Mouse (Mus musculus): ENCODE data around the gene Pet117.
"Not testable (repeated sequence)": the region's sequence is repeated elsewhere in the genome, so short reads cannot be mapped to it uniquely, and the experiment has no call there.

Gene Pet117

DNA sequence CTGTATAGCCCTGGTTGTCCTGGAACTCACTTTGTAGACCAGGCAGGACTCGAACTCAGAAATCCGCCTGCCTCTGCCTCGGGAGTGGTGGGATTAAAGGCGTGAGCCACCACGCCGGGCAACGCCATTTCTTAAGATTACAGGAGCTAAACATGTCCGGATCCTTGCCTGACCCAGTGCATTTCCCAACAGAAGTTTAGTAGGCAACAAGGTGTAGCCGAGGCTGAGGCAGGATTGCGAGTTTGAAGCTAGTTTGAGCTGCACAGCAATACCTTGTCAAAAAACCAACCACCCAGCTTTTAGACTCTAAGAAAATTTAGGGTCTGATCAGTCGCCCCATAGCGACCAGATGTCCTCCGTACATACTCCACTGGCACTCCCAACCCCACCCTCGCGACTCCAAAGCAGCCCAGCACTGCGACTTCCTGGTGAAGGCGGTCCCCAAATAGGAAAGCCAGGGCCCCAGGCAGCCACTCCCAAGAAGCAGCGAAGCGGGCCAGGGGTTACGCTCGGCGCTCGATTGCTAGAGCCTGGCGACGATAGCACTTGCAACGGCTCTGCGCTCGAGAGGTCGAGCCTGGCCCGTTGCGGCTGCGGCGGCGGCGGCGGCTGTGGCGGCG lies at the start of gene Pet117, which contains the start of gene Kat14:
Gene Pet117 (plus strand): TSS at position 597 of the 620 bp plus-strand sequence.
Gene Kat14 (plus strand): TSS at position 584 of the 620 bp plus-strand sequence.
- peak; percentile 96 to 97 for DNase-seq

DNA sequence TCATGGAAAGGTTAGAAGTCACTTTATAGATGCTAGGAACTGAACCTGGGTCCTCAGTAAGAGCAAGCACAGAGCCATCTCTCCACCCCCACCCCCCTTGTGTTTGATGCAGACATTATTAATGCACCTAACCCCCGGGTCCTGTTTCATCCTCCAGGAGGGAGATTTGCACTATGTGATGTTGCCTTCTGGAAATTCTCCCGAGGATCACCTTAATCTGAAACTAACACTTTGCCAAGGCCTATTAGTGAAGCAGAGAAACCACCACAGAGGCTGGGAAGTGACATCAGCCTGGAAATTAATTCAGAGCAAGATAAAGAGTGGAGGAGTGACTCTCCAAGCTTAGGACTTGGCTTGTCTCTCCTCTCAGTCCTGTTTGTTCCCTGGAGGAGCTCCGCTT lies 44.6 kb upstream of the Pet117 start:
- DNase-seq: no peak

DNA sequence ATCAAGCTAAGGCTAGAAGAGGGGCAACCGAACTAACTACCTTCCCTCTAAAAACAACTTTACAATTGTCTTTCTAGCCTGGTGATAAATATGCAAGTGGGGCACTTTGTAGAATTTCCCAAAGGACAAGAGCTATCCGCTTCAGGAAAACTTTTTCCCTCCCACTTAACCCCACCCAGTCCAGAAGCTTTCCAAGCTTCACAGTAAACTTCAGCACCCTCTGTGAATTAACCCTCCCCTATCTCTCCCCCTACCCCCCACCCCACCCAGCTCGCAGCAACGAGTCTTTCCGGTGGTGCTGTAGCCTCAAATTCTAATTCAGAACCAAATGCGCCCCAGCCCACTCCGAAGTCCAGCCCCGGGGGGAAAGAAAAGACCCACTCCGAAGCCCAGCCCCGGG lies 39.3 kb upstream of the Pet117 start:
- DNase-seq: no peak

DNA sequence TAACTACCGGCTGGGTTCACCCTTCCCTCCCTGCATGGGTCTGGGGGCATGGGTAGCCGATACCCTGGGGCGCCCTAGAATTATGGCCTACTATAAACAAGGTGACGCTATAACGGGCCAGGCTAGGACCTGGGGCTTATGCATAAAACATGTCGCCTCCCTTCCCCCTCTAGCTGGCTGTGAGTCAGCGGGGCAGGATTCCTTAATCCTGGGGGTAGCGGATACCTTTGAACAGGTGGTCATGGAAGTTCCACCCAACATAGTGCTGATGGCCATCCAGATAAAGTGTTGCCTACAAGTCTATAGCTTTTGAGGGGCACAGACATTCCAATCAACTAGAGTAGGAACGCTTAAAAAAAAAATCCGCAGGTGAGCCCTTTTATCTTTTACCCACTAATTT lies 38.9 kb upstream of the Pet117 start:
- no peak for DNase-seq

DNA sequence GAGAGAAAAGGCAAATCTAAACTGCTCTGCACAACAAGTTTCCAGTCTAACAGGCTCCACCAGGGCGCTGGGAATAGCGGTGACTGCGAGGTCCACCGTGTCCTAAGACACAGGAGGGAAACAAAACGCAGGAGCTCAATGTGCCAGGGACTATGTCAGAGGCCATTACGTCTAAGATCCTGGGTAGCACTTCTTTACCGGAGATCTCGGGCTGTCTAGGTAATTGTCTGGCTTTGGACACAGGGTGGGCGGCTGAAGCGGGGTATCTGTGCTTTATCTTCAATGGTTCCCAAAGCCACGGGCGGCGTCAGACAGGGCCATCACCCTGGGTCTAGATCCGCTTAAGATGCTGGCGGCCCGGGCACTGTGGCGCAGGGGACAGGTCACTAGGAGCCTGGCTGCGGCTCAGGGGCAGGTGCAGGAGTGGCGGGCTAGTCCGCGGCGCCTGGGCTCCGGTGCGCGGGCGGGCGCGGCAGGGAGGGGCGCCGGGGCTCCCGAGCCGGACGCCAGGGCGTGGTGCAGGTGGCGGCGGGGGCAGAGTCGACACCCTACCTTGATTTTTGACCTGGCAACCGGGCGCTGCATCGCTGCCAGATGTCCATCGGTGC lies 38.3 kb upstream of the Pet117 start:
- DNase-seq: peak; percentile 22 to 36

DNA sequence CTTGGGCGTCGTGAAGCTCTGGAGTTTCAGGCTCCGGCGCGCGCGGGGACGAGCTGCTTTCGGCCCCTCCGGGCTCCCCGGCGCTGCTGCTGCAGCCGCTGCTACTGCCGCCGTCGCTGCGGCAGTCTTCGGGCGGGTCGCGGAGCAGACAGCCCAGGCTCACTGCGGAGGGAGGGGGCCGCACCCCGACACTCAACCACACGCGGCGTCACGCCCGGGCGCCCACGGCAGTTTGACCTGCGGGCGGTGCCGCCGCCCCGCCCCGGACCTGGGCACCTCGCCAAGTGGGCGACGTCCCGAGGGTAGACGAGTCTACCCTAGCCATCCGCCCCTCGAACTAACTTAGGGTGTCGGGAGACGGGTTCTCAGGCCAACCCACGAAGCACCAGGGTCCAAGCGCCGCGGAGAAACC lies 37.8 kb upstream of the Pet117 start:
- peak; percentile 32 to 52 for DNase-seq

DNA sequence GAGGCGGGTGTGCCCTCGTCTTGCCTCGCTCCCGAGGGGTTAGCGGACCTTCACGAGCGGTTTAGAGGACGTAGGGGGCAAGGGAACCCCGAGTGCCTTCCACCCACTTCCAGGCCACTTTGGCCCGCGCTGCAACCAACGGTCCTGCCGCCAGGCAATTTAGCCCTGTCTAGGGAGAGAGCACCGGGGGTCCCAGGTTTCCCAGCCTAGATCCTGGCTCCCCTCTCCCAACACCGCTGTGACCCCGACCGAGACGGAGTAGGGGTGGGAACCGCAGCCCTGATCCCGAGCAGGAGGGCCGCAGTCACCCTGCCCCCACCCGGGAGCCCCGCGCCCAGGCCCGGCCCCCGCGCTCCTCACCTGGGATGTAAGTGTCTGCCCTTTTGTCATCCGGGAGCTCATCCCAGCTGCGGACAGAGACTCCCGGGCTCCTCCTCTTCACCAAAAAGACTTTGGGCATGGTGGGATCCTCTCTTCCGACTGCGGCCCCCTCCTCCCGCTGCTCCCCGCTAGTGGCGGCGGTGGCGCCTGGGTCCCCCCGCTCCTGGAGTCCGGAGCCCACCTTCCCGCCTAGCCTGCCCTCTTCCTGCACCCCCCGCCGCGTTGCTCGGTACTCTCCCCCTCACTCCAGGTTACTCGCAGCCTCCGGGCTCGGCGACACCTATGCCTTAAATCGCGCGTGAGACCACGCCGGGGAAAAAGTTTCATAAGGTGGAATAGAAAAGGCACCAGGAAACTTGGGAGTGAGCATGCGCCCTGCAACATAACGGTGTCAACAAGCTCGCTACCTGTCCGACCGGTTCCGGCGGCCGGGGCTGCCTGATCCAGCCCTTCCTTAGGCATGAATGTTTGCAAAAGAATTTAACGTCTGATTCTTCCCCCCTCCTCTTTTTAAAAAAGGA lies 37.1 kb upstream of the Pet117 start, which contains the start of gene Ovol2:
Gene Ovol2 (minus strand): TSS at position 746 of the 902 bp plus-strand sequence.
- peak; percentile 84 to 90 for DNase-seq

DNA sequence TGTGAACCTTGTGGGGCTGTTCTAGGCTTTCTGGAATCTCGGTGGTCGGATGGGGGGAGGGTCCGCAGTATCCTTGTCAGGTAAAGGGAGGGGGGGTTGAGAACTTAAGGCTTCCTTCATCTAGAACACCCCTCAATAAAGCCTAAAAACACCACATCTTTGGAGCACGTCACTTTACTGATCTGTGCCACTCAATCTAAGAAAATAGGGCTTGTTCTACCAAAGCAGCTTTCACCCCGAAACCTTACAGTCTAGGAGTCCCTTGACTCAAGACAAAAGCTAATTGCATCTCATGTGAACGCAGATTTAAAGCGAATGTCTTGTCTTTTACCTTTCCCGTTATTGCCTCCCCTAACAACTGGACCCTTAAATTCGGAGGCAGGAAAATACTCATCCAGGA lies 36.3 kb upstream of the Pet117 start:
- DNase-seq: no peak

DNA sequence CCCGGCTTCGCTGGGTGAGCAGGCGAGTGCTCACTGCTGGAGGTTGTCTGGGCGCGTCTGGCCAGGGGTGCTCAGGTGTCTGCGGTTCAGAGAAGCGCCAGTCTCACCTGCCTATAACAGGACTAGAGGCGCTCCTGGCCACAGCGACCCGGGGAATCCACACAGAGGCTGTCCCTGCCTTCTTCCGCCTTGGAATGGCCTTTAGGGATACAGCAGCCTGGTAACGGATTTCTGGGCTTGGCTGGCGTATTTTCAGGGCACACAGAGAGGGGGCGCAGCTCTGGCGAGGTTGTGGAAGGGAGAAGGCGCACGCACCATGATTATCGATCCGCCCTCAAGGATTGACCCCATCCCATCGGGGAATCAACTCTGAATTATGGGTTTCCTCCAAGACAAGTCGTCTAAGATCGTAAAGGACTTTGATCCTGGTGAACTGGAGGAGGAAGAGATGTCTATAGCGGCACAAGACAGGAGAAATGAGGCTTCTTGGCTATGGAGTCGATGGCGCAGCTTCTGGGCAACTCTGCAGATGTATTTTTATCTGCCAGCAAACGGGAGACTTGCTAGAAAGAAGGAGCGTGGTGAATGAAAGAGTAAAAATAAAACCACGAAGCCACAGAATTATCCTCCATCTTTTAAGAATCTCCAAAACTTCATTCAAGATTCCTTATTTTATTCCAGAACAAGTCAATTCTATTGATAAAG lies 35.5 kb upstream of the Pet117 start:
- peak; percentile 5 to 24 for DNase-seq

DNA sequence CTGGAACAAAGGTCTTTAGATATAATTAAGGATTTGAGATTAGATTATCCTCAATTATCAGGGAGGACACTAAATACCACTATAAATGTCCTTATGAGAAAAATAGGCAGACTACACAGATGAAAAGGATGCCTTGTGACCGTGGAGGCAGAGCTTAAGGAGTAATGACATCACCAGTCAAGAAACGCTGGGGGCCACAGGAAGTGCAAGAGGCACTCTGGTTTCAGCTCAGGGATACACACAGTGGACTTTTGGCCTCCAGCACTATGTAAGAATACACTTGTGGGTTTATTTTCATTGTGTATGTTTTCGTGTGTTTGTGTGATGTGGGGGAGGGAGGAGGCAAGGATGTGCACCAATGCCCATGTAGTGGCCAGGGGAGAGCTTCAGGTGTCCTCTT lies 31.6 kb upstream of the Pet117 start:
- DNase-seq: no peak

DNA sequence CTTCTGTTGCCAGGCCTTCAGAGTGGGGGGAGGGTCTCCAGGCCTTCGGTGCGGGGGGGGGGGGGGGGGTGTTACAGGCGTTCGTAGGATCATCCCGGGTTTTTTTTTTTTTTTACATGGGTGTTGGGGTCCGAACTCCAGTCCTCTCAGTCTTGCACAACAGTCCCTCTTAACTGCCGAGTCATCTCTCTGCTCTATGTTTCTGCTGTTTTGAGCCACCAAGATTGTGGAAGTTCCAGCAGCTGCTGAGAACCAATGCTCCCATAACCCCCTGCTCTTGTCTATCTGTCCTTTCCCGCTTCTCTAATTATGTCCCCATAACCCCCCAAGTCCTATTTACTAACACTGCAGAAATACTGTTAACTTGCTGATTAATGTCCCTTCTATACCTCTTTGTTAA lies 31.1 kb upstream of the Pet117 start:
- DNase-seq: no peak

DNA sequence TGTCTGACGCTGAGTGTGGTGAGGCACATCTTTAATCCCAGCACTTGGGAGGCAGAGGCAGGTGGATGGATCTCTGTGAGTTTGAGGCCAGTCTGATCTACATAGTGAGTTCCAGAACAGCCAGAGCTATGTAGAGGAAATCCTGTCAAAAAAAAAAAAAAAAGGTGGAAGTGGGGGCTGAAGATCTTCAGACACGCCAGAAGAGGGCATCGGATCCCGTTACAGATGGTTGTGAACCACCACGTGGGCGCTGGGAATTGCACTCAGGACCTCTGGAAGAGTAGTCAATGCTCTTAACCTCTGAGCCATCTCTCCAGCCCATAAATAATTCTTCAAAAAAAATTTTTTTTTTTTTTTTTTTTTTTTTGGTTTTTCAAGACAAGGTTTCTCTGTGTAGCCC lies 30.6 kb upstream of the Pet117 start:
- not testable (repeated sequence) for DNase-seq

DNA sequence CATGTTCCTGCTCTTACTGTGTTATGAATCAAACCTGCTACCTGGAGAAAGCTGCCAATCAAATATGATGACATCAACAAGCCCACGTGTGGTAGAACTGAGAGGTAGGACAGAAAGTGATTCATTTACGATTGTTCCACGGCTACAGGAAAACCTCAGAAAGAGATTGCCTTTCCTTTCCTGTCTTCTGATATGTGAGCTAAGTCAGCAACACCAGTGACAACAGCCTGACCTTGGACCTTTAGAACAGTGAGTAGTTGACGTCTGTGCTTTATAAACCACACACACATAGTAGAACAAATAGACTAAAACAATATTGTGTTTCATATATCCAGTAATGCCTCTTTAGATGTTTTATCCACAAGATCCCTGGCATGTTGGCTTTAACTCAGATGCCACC lies 25.6 kb upstream of the Pet117 start:
- DNase-seq: no peak

DNA sequence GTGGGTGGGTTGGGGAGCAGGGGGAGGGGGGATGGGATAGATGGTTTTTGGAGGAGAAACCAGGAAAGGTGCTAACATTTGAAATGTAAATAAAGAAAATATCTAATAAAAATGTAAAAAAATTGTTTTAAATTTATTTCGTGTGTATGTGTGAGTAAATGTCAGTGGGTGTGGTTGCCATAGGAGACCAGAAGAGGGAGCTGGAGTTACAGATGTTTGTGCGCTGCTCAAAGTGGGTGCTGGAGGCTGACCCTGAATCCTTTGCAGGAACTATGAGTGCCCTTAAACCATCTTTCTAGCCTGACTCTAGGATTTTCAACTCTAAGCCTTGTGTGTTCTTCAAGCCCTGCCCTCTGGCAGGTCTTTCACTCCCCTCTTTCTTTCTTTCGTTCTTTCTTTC lies 20.3 kb upstream of the Pet117 start:
- DNase-seq: no peak

DNA sequence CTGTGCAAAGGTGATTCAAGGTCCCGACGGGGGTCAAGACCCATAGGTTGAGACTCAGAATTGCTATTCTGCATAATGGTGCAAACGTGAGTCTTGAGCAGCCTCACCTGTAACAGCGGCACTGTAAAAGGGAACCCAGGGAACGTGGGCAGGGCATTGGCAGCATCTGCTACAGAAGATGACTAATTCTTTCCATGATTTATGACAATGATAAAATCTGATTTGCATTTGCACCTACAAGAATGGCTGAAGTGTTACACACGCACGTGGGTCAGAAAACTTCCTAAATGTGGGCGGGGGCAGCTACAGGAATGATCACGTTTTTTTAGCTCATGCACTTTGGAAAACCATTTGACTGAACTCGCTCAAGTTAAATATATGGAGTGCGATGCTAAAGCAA lies 16.0 kb upstream of the Pet117 start:
- no peak for DNase-seq

DNA sequence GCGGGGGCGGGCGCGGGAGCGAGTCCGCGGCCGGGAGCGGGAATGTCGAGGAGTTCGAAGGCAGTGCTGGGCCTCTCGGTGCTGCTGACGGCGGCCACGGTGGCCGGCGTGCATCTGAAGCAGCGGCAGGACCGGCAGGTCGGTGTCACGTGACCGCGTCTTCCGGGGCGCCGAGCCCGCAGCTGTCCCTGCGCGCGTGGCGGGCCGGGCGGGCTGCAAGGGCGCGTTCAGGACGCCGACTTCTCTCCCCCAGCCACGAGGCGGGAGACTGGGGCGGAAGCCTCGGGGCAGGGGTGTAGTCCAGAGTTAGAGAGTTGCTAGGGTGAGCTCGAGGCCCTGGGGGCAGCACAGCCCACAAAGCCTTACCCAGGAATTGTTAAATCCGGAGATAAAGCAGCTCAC lies 225 bp downstream of the Pet117 start:
- no peak for DNase-seq

DNA sequence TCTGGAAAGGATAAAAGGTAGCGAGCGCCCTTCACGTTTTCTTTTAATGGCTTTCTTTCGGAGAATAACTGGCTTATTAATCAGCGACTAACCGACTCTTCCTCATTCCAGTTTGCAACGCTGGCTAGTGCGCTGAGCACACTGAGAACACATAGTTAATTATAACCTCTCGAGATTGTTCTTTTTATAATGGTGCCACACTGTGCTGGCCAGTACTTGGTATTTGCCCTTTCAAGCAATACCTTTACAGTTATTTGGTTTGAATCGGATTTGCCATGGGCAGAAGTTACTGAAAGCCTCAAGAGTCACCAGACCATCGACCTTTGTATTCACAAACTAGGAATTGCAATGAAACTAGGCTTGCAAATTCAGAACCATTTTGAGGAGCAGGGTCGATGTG lies 715 bp downstream of the Pet117 start:
- DNase-seq: no peak

DNA sequence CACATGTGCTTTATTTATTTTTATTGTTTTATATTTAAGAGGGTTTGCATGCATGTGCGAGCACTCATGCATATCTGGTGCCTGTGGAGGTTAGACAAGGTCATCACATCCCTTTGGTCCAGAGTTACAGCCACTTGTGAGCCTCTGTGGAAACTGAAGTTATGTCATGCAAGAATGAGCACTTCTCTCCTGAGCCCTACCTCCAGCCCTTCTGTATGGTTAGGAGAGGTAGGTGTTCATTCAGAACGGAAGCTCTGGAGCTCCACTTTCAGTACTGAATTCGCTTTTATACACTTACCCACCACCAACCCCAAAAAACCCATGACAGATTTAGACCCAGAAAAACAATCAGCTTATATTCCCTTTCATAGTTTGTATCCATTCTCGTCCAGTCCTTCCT lies 2.8 kb downstream of the Pet117 start:
- no peak for DNase-seq

DNA sequence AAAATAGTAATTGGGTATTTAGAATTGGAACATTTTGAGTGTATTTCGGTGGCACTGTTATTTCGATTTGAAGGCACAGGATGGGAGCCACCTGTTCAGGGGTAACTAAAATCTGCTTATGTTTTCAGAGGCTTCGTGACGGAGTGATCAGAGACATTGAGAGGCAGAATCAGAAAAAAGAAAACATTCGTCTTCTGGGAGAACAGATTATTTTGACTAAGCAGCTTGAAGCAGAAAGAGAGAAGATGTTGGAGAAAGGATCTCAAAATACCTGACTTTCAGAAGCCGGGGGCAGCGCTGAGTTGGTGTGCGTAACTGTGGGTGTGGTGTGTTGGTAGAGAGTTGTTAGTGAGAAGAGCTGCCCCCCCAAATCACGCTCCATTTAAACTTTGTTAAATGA lies 4.3 kb downstream of the Pet117 start:
- DNase-seq: no peak

DNA sequence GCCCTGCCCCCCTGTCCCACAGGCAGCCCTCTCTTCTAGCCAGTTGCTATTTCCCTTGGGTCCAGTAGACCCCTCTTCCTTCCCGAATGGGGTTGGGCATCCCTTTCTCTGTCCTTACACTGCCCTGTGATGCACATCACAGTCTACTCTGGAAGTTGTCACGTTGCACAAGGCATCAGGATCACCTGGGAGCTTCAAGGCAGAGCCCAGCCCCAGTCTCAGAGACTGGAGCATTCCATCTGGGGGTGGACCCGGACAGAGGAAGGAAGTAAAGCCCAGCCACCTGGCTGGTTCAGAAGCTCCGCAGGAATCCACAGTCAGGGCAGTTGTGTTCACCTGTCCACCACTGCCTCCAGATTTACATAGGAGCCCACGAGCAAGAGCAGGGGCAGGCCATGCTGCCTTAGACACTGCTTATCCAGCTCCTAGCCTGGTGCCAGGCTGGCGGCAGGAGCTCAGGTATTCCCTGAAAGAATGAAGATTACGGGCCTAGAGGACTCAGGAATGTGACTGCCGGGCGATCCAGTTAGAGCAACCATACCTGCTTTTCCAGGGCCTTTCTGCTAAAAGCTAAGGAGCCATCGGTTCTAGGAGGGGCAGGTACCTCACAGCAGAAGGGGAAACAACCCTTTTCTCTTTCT lies 6.4 kb downstream of the Pet117 start:
- no peak for DNase-seq

DNA sequence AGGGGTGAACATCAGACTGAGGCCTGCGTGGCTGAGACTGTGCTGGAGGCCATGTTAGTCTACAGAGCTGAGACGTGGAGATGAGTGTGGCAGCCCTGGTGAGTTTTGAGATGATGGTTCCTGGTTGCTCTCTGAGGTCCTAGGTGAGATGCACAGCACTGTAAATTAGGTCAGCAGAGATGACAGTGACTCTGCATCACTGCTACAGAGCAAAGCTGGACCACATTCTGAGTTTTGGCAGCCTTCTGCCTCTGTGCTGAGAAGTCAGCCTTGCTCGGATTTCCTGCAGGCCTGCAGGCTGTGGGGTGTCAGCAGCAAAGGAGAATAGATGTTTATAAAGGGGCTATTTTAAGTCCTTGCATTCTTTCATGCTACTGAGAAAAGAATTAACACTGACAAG lies 12.5 kb downstream of the Pet117 start:
- no peak for DNase-seq

DNA sequence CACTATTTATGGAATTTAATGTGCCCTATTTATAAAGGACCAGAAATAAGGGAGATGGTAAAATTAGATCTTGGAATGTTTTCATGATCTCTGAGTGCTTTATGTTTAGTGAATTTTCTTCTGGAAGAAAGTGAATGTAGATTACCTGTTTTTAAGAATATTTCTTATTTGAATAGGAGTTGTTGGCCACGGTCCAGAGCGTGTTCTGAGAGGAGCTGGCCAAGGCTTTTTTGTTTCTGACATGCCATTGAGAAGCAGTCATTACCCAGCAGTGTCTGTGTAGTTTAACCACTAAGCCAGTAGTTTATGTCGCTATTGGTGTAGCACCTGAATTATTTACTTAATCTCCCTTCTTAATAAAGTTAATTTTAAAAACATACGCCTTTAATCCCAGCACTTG lies 12.9 kb downstream of the Pet117 start:
- DNase-seq: no peak
